Mouse (Mus musculus): Measurements from ENCODE around the gene H2-M9.

H2-M9 gene

DNA sequence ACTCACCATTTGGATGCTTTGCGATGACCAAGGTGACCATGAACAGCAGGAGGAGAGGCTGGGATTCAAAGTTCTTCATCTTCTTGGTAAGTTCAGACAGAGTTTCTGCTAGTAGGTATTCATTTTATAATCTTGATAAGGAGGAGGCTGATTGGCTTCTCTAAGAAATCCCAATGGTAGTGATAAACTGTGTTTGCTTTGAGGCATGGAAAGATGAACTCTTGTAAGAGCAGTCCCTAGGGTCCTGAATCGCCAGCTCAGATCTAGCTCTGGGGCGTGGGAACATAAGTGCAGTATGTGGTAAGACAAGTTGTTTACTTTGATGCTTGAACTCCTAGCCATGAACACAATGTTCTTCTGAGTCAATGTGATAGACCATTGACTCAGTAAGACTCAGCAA is at the start of gene H2-M9:
Gene H2-M9, minus strand, starts transcription at position 101 of the 400 bp plus-strand sequence.
- no peak for DNase-seq (ENCODE audit: low read depth, low spot score)

GRCm38 (mm10) chr17:36672119-36672518 is 29.7 kb upstream of the H2-M9 start, which contains the start of gene H2-M1:
Gene H2-M1, minus strand, starts transcription at chr17:36672219.
- no peak for DNase-seq (ENCODE audit: low read depth, low spot score)
